Mouse (Mus musculus): Measurements from ENCODE around the gene Sh2d3c. TPM values are rescaled to one million over a fixed set of nuclear protein-coding genes. Genes with fewer than 3 reads are reported as not detected.

The Sh2d3c gene
- 104 TPM for total RNA-seq (2023)

DNA sequence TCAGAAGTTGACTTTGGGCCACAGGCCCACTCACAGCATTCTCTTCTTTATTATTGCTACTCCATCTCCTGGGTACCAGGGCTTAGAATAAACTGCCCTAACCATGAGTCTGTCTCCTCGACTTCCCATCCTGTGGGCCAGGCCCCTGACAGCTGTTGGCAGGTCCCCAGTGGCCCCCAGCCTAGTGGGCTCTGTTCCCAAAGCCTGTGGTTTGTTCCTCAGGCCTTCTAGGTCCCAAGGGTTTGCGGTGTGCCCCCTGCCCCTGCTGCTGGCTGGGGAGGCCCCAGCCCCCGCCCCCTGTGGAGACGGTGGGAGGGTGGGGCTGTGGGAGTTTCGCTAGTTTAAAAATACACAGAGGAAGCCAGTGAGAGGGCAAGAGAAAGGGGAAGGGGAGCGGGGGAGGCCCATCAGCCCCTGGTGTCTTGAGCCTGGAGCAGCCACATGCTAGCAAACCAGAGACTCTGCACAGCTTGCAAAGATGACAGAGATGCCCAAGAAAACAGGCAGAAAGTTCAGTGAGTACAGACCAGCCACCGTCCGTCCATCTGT, at the start of gene Sh2d3c:
Gene Sh2d3c, plus strand, starts transcription at position 375 of the 549 bp plus-strand sequence.

DNA sequence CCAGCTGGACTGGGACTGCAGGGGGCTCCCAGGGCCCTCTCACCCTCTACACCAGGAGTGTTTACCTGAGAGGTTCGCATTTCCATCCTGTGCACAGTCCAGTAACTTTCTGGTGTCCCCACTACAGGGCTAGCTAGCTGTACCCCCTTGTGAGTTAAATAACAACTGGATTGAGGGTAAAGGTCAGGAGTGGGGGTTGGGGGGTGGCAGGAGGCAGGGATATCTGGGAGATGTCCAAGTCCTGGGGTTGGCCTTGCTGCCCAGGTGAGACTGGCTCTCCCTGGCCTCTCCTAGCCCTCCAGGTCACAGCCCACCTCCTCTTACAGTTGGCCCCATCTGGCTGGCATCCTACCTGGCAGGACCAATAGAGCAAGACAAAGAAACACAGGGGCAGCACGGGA, 16.8 kb upstream of the Sh2d3c start, which contains the start of gene Fpgs:
Gene Fpgs, minus strand, starts transcription at position 125 of the 401 bp plus-strand sequence.

DNA sequence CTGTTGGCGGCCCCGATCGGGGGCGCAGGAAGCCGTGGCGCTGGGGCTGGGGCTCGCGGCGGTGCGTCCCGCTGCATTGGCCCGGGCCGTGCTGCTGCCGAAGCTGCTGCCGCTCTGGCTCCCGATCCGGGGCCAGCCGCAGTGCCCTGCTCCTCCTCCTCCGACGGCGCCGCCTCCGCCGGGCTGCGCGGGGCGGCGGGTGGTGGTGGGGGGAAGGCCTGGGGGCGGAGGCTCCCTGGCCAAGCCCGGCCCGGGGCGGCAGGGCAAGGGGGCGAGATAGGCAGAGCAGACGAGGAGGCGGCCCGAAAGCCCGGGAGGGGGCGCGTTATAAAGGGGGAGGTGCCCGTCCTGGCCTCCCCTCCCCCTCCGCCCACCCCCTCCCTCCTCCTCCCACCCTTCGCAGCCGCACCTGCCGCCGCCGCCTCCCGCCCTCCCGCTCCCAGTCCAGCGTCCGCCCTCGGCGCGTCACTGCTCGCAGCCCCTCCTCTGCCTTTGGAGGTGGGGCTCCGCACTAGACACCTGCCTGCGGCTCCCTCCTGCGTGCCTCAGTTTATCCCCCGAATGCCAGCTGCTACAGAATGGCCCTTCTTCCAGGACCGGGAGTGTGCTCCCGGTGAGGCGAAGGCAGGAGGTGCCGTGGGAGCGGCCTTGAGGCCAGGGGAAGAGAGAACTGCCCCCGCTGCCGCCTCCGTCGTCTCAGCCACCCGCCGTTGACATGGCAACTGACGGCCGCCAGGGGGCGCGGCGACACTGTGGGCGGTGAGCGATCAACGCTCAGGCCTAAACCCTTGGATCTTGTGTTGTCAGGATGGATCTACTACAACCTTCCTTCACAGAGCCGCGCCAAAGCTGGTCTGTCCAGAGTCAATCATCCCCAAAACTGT, 7.7 kb upstream of the Sh2d3c start, which contains the start of gene Cdk9:
Gene Cdk9, minus strand, starts transcription at position 143 of the 884 bp plus-strand sequence.

DNA sequence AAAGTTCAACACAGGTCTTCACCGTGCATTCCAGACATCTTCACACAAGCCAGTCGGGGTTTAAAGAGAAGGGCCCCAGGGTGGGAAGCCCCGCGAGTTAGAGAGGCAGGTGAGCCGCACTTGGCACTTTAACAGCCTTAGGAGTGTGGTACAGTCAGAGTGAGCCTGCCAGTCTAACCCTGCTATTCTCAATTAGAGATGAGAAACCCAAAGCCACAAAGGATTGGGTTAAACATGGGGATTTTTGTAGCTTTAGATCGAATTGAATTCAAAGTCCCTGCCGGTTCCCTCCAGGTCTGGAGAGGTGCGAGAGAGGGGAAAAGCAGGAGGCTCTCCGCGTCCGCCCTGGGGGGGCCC, 20.0 kb downstream of the Sh2d3c start, which contains the start of gene 6330409D20Rik:
Gene 6330409D20Rik, minus strand, starts transcription at position 101 of the 357 bp plus-strand sequence.

DNA sequence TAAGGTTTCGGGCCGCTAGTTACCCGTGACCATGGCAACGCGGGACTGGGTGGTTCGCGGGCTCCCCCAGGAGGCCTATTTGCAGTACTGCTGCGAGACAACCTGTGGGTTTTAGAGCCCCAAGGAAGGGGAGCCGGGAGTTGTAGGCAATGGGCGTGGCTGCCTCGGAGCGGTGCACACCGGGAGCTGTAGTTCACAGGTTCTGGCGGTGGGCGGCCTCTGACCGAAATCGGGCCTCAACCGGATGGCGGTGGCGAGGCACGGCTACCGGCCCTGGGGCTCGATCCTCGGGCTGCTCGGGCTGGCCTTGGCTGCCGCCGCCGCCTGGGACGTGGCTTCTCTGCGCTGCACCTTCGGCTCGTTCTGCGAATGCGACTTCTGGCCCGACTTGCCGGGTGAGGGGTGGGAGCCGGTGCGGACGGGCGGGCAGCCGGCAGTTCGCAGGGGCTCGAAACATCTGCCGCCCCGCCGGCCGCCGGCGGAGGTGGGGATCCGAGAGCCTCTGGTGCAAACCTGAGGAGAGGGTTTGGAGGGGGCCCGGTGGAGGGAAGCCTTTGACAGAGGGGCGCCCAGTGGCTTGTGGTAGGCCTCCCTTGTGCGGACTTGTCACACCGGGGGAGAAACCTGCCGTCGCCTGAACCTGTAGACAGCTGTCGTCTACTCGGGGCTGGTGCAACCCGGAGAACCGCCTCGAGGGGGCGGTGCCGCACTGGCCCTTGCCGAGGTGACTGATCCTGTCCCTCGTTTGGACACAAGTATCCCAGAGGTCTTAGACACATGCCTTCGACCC, 36.4 kb downstream of the Sh2d3c start, which contains the start of gene Tor2a:
Gene Tor2a, plus strand, starts transcription at position 179 of the 790 bp plus-strand sequence.

DNA sequence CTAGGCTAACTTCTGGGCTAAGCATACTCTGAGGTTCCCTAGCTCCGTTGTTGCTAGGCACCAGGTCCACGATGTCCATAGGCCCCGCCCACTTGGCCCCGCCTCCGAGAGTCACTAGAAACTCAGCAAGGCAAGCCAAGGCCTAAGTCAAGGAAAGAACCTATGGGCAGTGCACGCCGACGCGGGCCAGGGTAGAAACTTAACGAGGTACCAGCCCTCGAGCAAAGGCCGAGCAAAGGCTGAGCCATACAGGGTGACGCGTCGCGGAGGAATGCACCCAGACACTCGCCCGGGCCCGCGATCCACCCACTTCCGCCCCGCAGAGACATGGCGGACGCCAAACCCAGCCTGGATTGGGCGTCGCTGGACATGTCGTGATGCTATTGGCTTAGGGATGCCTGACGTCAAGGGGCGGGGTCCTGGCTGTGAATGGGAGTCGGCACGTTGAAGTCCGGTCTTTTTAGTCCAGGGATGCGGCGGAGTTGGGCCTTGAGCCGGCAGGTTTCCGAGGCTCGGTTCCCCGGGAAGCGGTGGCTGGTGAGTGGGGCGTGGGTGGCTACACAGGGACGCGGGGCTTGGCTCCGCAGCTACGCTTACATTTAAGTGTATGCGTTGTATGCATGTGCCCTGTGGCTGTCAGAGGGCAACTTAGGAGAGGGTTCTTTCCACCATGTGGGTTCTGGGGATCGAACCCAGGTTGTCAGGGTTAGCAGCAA, 54.7 kb downstream of the Sh2d3c start, which contains the start of the genes Ttc16 and Ptrh1:
Gene Ttc16, minus strand, starts transcription at position 275 of the 716 bp plus-strand sequence.
Gene Ptrh1, plus strand, starts transcription at position 428 of the 716 bp plus-strand sequence.

DNA sequence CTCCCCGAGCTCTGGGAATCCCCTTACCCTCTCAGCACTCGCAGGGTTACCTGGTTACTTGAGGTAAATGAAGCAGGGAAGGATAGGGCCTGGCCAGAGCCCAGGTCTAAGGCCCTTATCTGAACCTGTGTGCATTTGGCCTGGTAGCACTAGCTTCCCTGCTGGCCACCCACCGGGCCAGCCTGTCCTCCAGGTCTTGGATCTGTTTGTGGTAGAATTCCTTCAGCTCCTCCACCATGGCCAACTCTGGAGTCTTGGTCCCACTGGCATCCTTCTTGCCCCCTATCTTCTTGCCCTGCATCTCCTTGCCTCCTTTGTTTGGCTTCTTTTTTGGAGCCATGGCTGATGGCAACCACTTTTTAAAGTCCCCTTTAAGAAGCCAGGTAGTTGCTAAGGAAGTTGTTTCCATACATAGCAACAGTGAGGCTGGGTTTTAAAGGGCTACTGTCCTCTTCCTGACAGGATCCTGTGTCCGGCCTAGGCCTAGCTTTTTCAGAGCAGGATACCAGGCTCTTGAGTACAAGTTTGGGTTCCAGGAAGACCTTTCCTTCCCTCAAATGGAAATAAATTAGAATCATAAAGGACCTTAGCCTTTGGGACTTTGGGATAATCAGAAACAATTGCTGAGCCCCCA, 63.3 kb downstream of the Sh2d3c start, which contains the start of gene Cfap157:
Gene Cfap157, minus strand, starts transcription at position 381 of the 634 bp plus-strand sequence.

Other genes starting within 250 kb of the Sh2d3c start
- 188 TPM for gene Fam102a, start 185.7 kb upstream of the Sh2d3c start, total RNA-seq (2023)
- gene Dpm2, start 150.2 kb upstream of the Sh2d3c start, total RNA-seq (2023) = 51.6 TPM
- 2.3 TPM for gene Pip5kl1, start 146.3 kb upstream of the Sh2d3c start, total RNA-seq (2023)
- not detected for gene 9430097D07Rik, start 145.4 kb upstream of the Sh2d3c start, total RNA-seq (2023)
- 15.6 TPM for gene St6galnac4, start 134.0 kb upstream of the Sh2d3c start, total RNA-seq (2023)
- 2.2 TPM for gene St6galnac6, start 121.3 kb upstream of the Sh2d3c start, total RNA-seq (2023)
- gene Ak1, start 99.3 kb upstream of the Sh2d3c start, total RNA-seq (2023) = 0.77 TPM
- 5.6 TPM for gene Eng, start 74.5 kb upstream of the Sh2d3c start, total RNA-seq (2023)
- gene Fpgs, start 16.9 kb upstream of the Sh2d3c start, total RNA-seq (2023) = 42.6 TPM
- 109 TPM for gene Cdk9, start 8.0 kb upstream of the Sh2d3c start, total RNA-seq (2023)
- not detected for gene 6330409D20Rik, start 20.0 kb downstream of the Sh2d3c start, total RNA-seq (2023)
- gene Tor2a, start 36.2 kb downstream of the Sh2d3c start, total RNA-seq (2023) = 30.4 TPM
- not detected for gene Ttc16, start 54.6 kb downstream of the Sh2d3c start, total RNA-seq (2023)
- gene Ptrh1, start 54.7 kb downstream of the Sh2d3c start, total RNA-seq (2023) = 8.0 TPM
- not detected for gene Cfap157, start 63.4 kb downstream of the Sh2d3c start, total RNA-seq (2023)
- gene Stxbp1, start 126.2 kb downstream of the Sh2d3c start, total RNA-seq (2023) = 1.8 TPM
- gene Fam129b, start 155.1 kb downstream of the Sh2d3c start, total RNA-seq (2023) = 0.65 TPM
- gene Rpl12, start 240.5 kb downstream of the Sh2d3c start, total RNA-seq (2023) = 1,346 TPM
- 9.1 TPM for gene Lrsam1, start 240.6 kb downstream of the Sh2d3c start, total RNA-seq (2023)

Data from CD4-positive naive resting alpha-beta T cell, adult 57 days (primary cell).